Mouse (Mus musculus) hindbrain, embryonic 11.5 days (tissue): ENCODE results near the gene Ptprf. TPM values are rescaled to one million over a fixed set of nuclear protein-coding genes. Genes with fewer than 3 reads are reported as not detected.

ENCODE experiments used
- polyA plus RNA-seq: library from polyadenylated mRNA; unstranded; fragments of >200 nt; fragmentation: Nextera tagmentation; extraction: Ambion mirVana; gene quantifications from 2 replicates; pipeline ENCODE4 v1.2.1, GENCODE M21; 2014

Gene Ptprf
- polyA plus RNA-seq, 1 experiment from 2014 or later, result 66.0 TPM

Other genes with a start within 250 kb of the Ptprf start
- 5.5 and 6.0 TPM in 2 replicates for gene St3gal3, start 156.5 kb downstream of the Ptprf start, polyA plus RNA-seq
- gene Kdm4a, start 111.4 kb downstream of the Ptprf start, polyA plus RNA-seq, result 58.1 and 67.5 TPM in 2 replicates
- gene Szt2, start 117.9 kb upstream of the Ptprf start, polyA plus RNA-seq, result 9.3 and 12.9 TPM in 2 replicates
- 154 and 158 TPM in 2 replicates for gene Med8, start 117.9 kb upstream of the Ptprf start, polyA plus RNA-seq
- 42.1 and 46.8 TPM in 2 replicates for gene Elovl1, start 136.7 kb upstream of the Ptprf start, polyA plus RNA-seq
- 236 and 259 TPM in 2 replicates for gene Cdc20, start 145.9 kb upstream of the Ptprf start, polyA plus RNA-seq
- 1.3 and 1.5 TPM in 2 replicates for gene Mpl, start 166.1 kb upstream of the Ptprf start, polyA plus RNA-seq
- gene Tie1, start 198.7 kb upstream of the Ptprf start, polyA plus RNA-seq, result 8.8 and 12.2 TPM in 2 replicates
- 0.77 and 2.1 TPM in 2 replicates for gene 2610528J11Rik, start 235.6 kb upstream of the Ptprf start, polyA plus RNA-seq